Mouse (Mus musculus): ENCODE data around the gene Clic6. TPM values are rescaled to one million over a fixed set of nuclear protein-coding genes. Genes with fewer than 3 reads are reported as not detected.

Gene Clic6
- polyA plus RNA-seq (2015; fragmentation: Illumina TruSeq; extraction: RNeasy Lipid Tissue Mini Kit (QIAGEN cat#74804); ENCODE audit: insufficient read depth, low replicate concordance): not detected

DNA sequence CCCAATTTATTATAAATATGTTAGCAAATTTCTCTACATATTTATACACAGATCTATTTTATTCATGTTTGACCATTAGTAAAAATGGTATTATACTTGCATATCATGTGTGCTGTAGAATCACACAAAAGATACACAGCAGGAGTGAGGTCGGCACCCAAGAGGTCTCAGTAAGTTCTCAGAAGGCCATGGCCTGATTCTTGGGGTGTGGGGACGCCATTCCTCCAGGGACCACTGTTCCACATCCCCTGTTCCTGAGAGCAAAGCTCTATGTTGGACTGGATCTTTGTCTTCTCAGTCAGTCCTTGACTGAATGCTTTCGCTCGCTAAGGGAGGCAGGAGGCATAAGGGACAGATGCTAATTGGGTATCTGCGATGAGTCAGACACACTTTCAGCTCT lies at the start of gene Clic6:
Gene Clic6 (plus strand): TSS at position 301 of the 400 bp plus-strand sequence.

DNA sequence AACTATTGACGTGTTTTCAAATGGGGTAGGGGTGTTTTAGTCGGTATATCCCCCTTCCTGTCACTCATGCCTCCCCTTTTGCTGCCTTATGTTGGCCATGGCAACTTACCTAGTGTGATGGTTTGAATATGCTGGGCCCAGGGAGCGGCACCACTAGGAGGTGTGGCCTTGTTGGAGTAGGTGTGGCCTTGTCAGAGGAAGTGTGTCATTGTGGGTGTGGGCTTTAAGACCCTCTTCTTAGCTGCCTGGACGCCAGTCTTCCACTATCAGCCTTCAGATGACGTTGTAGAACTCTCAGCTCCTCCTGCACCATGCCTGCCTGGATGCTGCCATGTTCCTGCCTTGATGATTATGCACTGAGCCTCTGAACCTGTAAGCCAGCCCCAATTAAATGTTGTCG lies 14.8 kb upstream of the Clic6 start, which contains the start of gene Rcan1:
Gene Rcan1 (minus strand): TSS at position 162 of the 400 bp plus-strand sequence.

Other genes with a start within 250 kb of the Clic6 start
- gene Kcne2, start 193.3 kb upstream of the Clic6 start, polyA plus RNA-seq (2015; fragmentation: Illumina TruSeq; extraction: RNeasy Lipid Tissue Mini Kit (QIAGEN cat#74804); ENCODE audit: insufficient read depth, low replicate concordance): not detected
- gene Smim11, start 184.4 kb upstream of the Clic6 start, polyA plus RNA-seq (2015; fragmentation: Illumina TruSeq; extraction: RNeasy Lipid Tissue Mini Kit (QIAGEN cat#74804); ENCODE audit: insufficient read depth, low replicate concordance): 88.4 TPM
- gene Fam243, start 164.3 kb upstream of the Clic6 start, polyA plus RNA-seq (2015; fragmentation: Illumina TruSeq; extraction: RNeasy Lipid Tissue Mini Kit (QIAGEN cat#74804); ENCODE audit: insufficient read depth, low replicate concordance): not detected
- not detected for gene Kcne1, start 126.3 kb upstream of the Clic6 start, polyA plus RNA-seq (2015; fragmentation: Illumina TruSeq; extraction: RNeasy Lipid Tissue Mini Kit (QIAGEN cat#74804); ENCODE audit: insufficient read depth, low replicate concordance)
- gene Rcan1, start 14.9 kb upstream of the Clic6 start, polyA plus RNA-seq (2015; fragmentation: Illumina TruSeq; extraction: RNeasy Lipid Tissue Mini Kit (QIAGEN cat#74804); ENCODE audit: insufficient read depth, low replicate concordance): 23.0 TPM